Mouse (Mus musculus): ENCODE data around the gene Mapk1ip1. TPM values are rescaled to one million over a fixed set of nuclear protein-coding genes. Genes with fewer than 3 reads are reported as not detected.
A peak's percentile ranks its signal among the peaks of the same experiment; 100 is the strongest.

Mapk1ip1 gene
- total RNA-seq, 2 experiments from 2014 or later = 39.6 to 44.7 TPM

DNA sequence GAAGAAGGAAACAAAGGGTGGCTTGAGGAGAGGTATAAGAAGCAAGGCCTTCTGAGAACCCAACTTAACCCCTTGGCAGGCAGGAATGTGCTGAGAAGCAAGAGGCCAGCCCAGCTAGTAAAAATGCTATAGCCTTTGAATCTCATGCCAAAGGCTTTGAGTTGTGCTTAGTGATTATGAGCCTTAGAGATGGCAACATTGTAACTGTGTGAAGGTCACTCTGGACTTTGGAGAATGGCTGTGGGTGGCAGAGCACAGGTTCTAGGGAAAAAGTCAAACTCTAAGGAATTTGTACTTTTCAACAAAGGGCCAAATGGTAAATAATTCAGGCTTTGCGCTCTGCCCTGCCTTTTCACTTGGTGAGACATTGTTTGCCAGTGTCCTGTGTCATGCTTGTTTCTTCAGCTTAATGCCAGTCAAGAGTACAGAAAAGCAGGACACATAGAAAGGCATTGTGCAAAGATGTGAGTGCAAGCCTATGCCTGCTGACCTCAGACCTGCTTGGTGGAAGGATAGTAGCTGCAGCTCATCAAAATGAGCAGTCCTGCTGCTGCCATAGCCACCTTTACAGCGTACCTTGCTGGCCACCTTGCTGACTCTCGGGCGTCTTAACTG lies 7.5 kb upstream of the Mapk1ip1 start:
- Histone ChIP-seq H3K4me3 (no peak overlapping the region), H3K27ac (no peak overlapping the region)
- no peak for DNase-seq (ENCODE audit: extremely low spot score in 1 of 2, low spot score in 2 of 2)
- no peak for TF ChIP-seq CTCF (IDR thresholded peaks at IDR 0.05)
- intact Hi-C loops (cut with DNase I) = no loop called here

DNA sequence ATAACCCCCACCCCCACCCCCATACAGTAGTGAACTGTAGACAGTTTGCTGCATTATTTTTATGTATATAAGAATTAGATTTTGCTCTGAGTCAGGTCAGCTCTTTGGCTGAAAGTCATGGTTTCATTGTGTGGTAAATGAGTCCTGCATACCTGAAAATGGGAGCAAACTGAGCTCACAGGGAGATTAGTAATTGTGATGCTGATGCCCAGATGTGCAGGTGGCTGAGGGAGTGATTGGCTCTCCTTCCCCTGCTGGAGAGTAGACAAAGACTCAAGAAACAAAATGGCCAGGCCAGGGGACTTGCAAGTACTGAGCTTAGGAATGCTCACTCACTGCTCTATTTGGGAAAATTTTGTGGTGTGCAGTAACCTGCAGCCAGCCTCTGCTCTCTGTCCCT lies 4.0 kb upstream of the Mapk1ip1 start:
- DNase-seq (ENCODE audit: extremely low spot score in 1 of 2, low spot score in 2 of 2) = no peak
- H3K4me3 ChIP-seq = no peak overlapping the region
- H3K27ac ChIP-seq = no peak overlapping the region
- no peak for TF ChIP-seq CTCF (IDR thresholded peaks at IDR 0.05)
- intact Hi-C loops (cut with DNase I) = no loop called here

DNA sequence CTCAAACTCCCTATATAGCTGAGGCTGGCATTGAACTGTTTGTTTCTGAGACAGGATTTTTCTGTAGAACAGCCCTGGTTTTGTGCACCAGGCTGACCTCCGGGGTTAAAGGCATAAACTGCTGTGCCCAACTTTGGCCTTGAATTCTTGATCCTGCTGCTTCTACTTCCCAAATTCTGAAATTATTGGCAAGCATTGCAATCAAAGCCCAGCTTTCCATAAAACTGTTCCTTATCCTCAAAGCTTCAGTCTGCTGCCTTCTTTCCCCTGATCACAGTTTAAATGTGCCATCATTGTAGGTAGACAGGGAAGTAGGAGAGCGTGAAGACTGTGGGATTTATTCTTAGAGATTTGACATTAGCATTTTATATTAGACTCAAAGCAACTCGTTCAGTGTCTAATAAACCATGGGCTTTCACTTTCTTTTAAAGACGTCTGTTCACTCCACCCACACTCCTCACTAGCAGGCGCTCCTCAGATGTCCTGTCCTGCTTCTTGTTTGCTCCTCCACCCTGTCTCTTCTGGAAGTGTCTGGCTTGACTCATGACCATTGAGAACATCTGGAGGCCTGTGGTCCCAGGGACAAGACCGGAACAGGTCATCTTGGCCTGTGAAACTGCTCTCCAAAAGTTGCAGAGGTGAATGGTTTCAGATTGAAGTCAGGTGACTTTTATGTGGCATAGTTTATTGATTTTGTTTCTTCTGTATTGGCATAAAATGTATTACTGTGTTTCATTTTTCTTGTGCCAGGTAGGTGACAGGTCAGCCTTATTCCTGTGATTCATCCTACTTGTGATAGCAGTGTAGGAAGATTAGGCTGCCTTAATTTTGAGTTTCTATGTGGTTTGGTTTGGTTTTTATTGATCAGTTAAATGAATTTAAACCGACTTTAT lies 2.2 kb upstream of the Mapk1ip1 start:
- no peak overlapping the region for H3K27ac ChIP-seq
- intact Hi-C loops (cut with DNase I) = loop anchor here (10.0 kb wide), 1 partner anchor 537 kb away; the partner anchor contains the start of gene Inpp5a
- DNase-seq (ENCODE audit: extremely low spot score in 1 of 2, low spot score in 2 of 2) = no peak
- TF ChIP-seq CTCF (IDR thresholded peaks at IDR 0.05) = no peak
- H3K4me3 ChIP-seq = no peak overlapping the region

DNA sequence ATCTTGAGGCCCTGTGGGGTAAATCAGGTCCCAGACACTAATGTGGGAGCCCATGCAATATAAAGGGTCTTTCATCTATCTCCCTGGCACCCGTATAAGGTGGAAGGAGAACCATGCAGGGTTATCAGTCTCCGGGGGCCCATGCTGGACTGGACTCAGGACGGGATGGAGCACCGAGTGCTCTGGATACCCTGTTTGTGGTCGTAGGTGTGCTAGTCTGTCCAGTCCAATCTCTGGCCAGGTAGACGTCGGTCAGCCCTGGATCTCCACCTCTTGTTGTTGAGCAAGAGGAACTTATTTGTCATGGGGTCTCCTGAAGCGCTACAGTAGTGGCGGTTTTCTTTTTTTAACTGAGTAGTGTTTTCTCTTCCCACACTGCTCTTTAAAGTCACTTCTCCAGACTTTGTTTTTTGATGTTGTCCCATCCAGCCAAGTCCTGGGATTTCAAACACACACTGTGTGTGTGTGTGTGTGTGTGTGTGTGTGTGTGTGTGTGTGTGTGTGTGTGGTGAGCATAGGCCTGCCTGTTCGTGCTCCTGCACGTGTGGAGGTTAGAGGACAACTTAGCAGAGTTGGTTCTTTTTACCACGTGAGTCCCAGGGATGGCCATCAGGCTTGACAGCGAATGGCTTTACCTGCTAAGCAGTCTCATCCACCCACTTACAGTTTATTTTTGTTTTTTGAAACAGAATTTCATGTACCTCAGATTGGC lies 1.4 kb upstream of the Mapk1ip1 start:
- intact Hi-C loops (cut with DNase I) = loop anchor here (10.0 kb wide), 1 partner anchor 537 kb away; the partner anchor contains the start of gene Inpp5a
- peak overlapping the region; percentile 85; the same call in 1 of the 2 replicates for H3K27ac ChIP-seq
- no peak for TF ChIP-seq CTCF (IDR thresholded peaks at IDR 0.05)

GRCm38 (mm10) chr7:138846502-138846991 lies 474 bp upstream of the Mapk1ip1 start:
- intact Hi-C loops (cut with DNase I) = loop anchor here (10.0 kb wide), 1 partner anchor 538 kb away; the partner anchor contains the start of gene Inpp5a
- H3K27ac ChIP-seq = peak overlapping the region; percentile 85
- no peak for DNase-seq (ENCODE audit: extremely low spot score in 1 of 2, low spot score in 2 of 2)
- H3K4me3 ChIP-seq = peak overlapping the region; percentile 91
- TF ChIP-seq CTCF (IDR thresholded peaks at IDR 0.05) = no peak

More for the DNA sequence above, 1.4 kb upstream of the Mapk1ip1 start:
- peak overlapping the region; percentile 91 for H3K4me3 ChIP-seq
- no peak for DNase-seq (ENCODE audit: extremely low spot score in 1 of 2, low spot score in 2 of 2)

DNA sequence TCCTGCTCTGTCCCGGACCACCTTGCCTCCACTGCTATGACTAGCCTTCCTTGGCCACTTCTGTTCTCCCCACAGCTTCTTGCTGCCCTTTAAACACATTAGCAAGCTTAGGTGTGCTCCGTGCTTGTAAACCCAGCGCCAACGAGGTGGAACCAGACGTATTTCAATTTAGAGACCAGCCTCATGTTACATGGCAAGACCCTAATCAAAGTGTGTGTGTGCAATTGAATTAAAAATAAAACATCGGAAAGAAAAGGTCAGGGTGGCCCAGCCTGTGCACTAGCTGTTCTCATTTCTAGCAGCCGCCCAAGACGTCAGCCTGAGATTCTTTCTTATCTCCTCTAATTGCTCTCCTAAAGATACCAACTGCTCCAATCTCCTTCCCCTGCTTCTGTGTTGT lies 962 bp downstream of the Mapk1ip1 start:
- intact Hi-C loops (cut with DNase I) = loop anchor here (10.0 kb wide), 1 partner anchor 540 kb away; the partner anchor contains the start of gene Inpp5a
- Histone ChIP-seq H3K4me3 (peak overlapping the region; percentile 91), H3K27ac (peak overlapping the region; percentile 20)
- TF ChIP-seq CTCF (IDR thresholded peaks at IDR 0.05) = no peak
- no peak for DNase-seq (ENCODE audit: extremely low spot score in 1 of 2, low spot score in 2 of 2)

DNA sequence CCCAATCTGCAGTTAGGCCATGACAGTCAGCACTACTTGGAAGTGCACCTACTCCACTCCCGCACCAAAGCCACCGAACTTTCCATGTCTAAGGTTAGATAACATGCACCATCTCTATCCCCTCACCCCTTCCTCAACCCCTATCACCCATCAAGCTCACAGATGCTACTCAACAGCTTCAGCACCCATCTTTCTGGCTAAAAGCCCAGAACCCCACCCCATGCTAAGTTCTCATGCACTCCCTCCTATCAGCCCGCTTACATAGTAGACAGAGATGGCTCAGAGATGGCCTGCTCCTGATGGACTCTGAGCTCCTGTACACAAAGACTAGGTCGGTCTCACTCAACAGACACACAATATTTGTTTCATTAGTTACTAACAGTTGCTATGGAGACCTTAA lies 2.7 kb downstream of the Mapk1ip1 start:
- Histone ChIP-seq H3K4me3 (peak overlapping the region; percentile 20; the same call in 1 of the 2 replicates), H3K27ac (no peak overlapping the region)
- intact Hi-C loops (cut with DNase I) = loop anchor here (10.0 kb wide), 1 partner anchor 541 kb away; the partner anchor contains the start of gene Inpp5a
- no peak for DNase-seq (ENCODE audit: extremely low spot score in 1 of 2, low spot score in 2 of 2)
- no peak for TF ChIP-seq CTCF (IDR thresholded peaks at IDR 0.05)

- no peak for TF ChIP-seq CTCF (IDR thresholded peaks at IDR 0.05)
- Histone ChIP-seq H3K27ac (no peak overlapping the region), H3K4me3 (no peak overlapping the region)
- DNase-seq (ENCODE audit: extremely low spot score in 1 of 2, low spot score in 2 of 2) = no peak
- intact Hi-C loops (cut with DNase I) = loop anchor here (10.0 kb wide), 1 partner anchor 543 kb away; the partner anchor contains the start of gene Inpp5a
Observed at GRCm38 (mm10) chr7:138841436-138842151, 4.5 kb downstream of the Mapk1ip1 start.

DNA sequence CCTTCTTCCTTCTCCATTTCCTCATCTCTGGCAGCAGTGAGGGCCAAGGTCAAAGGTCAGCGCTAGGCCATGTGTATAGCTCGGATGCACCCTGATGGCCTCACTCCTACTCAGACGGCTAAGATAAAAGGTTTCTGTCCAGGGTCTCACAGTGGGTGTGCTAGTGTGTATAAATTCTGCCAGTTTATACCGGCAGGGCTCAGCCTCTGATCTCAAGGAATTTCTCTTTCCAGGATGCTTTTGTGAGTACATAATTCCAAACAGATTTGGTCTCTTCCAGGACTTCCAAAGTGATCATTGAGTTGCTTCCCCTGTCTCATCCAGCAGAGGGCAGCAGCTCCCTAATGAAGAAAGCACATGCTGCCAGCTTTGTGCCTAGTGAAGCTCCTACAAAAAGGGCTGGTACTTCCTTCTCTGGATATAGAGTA lies 5.5 kb downstream of the Mapk1ip1 start:
- intact Hi-C loops (cut with DNase I) = loop anchor here (1.0 to 10.0 kb wide), 2 partner anchors 84 to 544 kb away; partner anchors contain the start of gene Inpp5a
- no peak overlapping the region for H3K4me3 ChIP-seq
- peak; percentile 79 for TF ChIP-seq CTCF (IDR thresholded peaks at IDR 0.05)
- peak; percentile 76 to 81 for DNase-seq (ENCODE audit: extremely low spot score in 1 of 2, low spot score in 2 of 2)
- no peak overlapping the region for H3K27ac ChIP-seq

GRCm38 (mm10) chr7:138835028-138835427 lies 11.0 kb downstream of the Mapk1ip1 start:
- Histone ChIP-seq H3K4me3 (no peak overlapping the region), H3K27ac (no peak overlapping the region)
- intact Hi-C loops (cut with DNase I) = no loop called here
- no peak for DNase-seq (ENCODE audit: extremely low spot score in 1 of 2, low spot score in 2 of 2)
- TF ChIP-seq CTCF (IDR thresholded peaks at IDR 0.05) = peak; percentile 53
